In the genomic region with DNA sequence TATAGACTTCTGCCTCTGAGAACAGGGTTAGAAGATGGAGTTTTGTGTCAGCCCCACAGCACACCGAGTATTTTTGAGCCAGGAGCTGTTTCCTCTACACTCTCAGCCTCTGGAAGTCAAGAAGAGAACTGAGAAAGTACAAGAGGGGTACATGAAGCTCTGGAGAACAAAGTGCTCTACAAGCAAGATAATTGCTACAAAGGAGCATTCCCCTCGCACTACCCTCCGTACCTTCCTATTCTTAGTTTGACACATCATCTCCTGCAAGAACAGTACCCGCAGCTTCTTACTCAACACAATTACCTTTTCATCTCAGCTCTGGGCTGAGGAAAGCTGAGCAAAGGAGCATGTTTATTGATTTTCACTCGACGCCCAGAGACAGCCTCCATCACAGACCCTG, we compare ENCODE assay signal across 27 mouse cellular contexts. TPM values are rescaled to one million over a fixed set of nuclear protein-coding genes. Genes with fewer than 3 reads are reported as not detected.
"Had no signal": no experiment of that assay in that cellular context is flagged by ENCODE, and none has a peak within 500 bp of the region (broad histone marks: within the 10 kb centered on the region; RNA-seq: fewer than 3 reads in every experiment).

No protein-coding gene starts in this region.

- ATAC-seq: midbrain, embryonic 13.5 days; midbrain, embryonic 15.5 days had no signal

- H3K36me3 ChIP-seq: midbrain, embryonic 13.5 days; midbrain, embryonic 15.5 days; neural tube, embryonic 12.5 days had no signal

- DNase-seq: lung, adult 18-20 months; lung, embryonic 14.5 days; lung, postnatal 14 days; lung, postnatal 36 days; retina, postnatal 1 day; right cerebral cortex, adult 18-20 months; right cerebral cortex, postnatal 25 days; right cerebral cortex, postnatal 4 days; spleen, adult 18-20 months; thymus, adult 2 months; thymus, postnatal 25 days; thymus, postnatal 4 days had no signal

- H3K4me3 ChIP-seq: megakaryocyte, embryonic 14.5 days; midbrain, embryonic 13.5 days; midbrain, embryonic 15.5 days; neural tube, embryonic 12.5 days had no signal

- H3K4me1 ChIP-seq: midbrain, embryonic 13.5 days; midbrain, embryonic 15.5 days; neural tube, embryonic 12.5 days had no signal

- H3K9me3 ChIP-seq: midbrain, embryonic 13.5 days; midbrain, embryonic 15.5 days; neural tube, embryonic 12.5 days had no signal

- H3K27ac ChIP-seq: macrophage; midbrain, embryonic 13.5 days; midbrain, embryonic 15.5 days; neural tube, embryonic 12.5 days had no signal

- H3K4me2 ChIP-seq: lung, embryonic 14.5 days; midbrain, embryonic 11.5 days; midbrain, embryonic 13.5 days; midbrain, embryonic 15.5 days; neural tube, embryonic 12.5 days had no signal

- H3K9ac ChIP-seq: lung, embryonic 14.5 days; midbrain, embryonic 13.5 days; midbrain, embryonic 15.5 days; neural tube, embryonic 12.5 days had no signal

- H3K27me3 ChIP-seq: midbrain, embryonic 13.5 days; midbrain, embryonic 15.5 days; neural tube, embryonic 12.5 days had no signal

RNA-seq across cellular contexts. Expression of gene Gpha2, which starts 7.6 kb away (rescaled TPM):
- total RNA-seq: megakaryocyte progenitor cell, adult 5-6 weeks; midbrain, postnatal 0 days; monocyte, adult 5-6 weeks; neutrophil, adult 5-6 weeks had no signal
- polyA plus RNA-seq: liver, embryonic 16.5 days; macrophage; midbrain, embryonic 13.5 days; midbrain, embryonic 15.5 days; midbrain, postnatal 0 days; neural tube, embryonic 12.5 days; neural tube, embryonic 14.5 days had no signal

RNA-seq across cellular contexts. Expression of gene Majin, which starts 34.4 kb away (rescaled TPM):
- total RNA-seq: megakaryocyte progenitor cell, adult 5-6 weeks; midbrain, postnatal 0 days; monocyte, adult 5-6 weeks; neutrophil, adult 5-6 weeks had no signal
- polyA plus RNA-seq: liver, embryonic 16.5 days; lung, embryonic 14.5 days; lung, embryonic 16.5 days; midbrain, embryonic 11.5 days; midbrain, embryonic 13.5 days; midbrain, embryonic 15.5 days; neural tube, embryonic 12.5 days; stomach, embryonic 14.5 days; stomach, embryonic 16.5 days had no signal
